34 mouse cellular contexts compared by ENCODE assay signal in genomic region chr11:58065025-58065424, GRCm38 (mm10). TPM values are rescaled to one million over a fixed set of nuclear protein-coding genes. Genes with fewer than 3 reads are reported as not detected.
"Had no signal": no experiment of that assay in that cellular context is flagged by ENCODE, and none has a peak within 500 bp of the region (broad histone marks: within the 10 kb centered on the region; RNA-seq: fewer than 3 reads in every experiment).

No protein-coding gene starts in this region.

- DNase-seq: cerebellum, adult 9-11 months; cerebellum, postnatal 25 days; cerebellum, postnatal 36 days; embryo, embryonic 11 days; forebrain, postnatal 0 days; gastrocnemius, adult 2 months; gastrocnemius, postnatal 10 days; gastrocnemius, postnatal 14 days; gastrocnemius, postnatal 25 days; gastrocnemius, postnatal 36 days; heart, adult 11 months; heart, adult 18-20 months; heart, adult 2 months had no signal

- H3K27ac ChIP-seq: embryonic facial prominence, embryonic 10.5 days; embryonic facial prominence, embryonic 12.5 days; embryonic facial prominence, embryonic 13.5 days; embryonic facial prominence, embryonic 15.5 days; forebrain, embryonic 10.5 days; forebrain, embryonic 12.5 days; forebrain, embryonic 13.5 days; forebrain, embryonic 15.5 days; gastrocnemius, adult 2 months; heart, adult 2 months had no signal

- H3K4me1 ChIP-seq: embryonic facial prominence, embryonic 12.5 days; embryonic facial prominence, embryonic 13.5 days; forebrain, embryonic 10.5 days; forebrain, embryonic 12.5 days; forebrain, embryonic 13.5 days had no signal

- H3K4me3 ChIP-seq: embryonic facial prominence, embryonic 10.5 days; embryonic facial prominence, embryonic 12.5 days; embryonic facial prominence, embryonic 13.5 days; embryonic facial prominence, embryonic 15.5 days; erythroblast, embryonic 14.5 days; forebrain, embryonic 10.5 days; forebrain, embryonic 12.5 days; forebrain, embryonic 13.5 days; forebrain, embryonic 15.5 days; gastrocnemius, adult 2 months; heart, adult 2 months had no signal

- H3K4me2 ChIP-seq: embryonic facial prominence, embryonic 12.5 days; embryonic facial prominence, embryonic 13.5 days; embryonic facial prominence, embryonic 15.5 days; forebrain, embryonic 12.5 days; forebrain, embryonic 13.5 days; forebrain, embryonic 15.5 days had no signal

- H3K9me3 ChIP-seq: embryonic facial prominence, embryonic 10.5 days; embryonic facial prominence, embryonic 12.5 days; embryonic facial prominence, embryonic 13.5 days; embryonic facial prominence, embryonic 15.5 days; forebrain, embryonic 10.5 days; forebrain, embryonic 12.5 days; forebrain, embryonic 13.5 days; forebrain, embryonic 15.5 days had no signal

- H3K27me3 ChIP-seq: embryonic facial prominence, embryonic 12.5 days; embryonic facial prominence, embryonic 13.5 days; embryonic facial prominence, embryonic 15.5 days; forebrain, embryonic 12.5 days; forebrain, embryonic 13.5 days; forebrain, embryonic 15.5 days had no signal

- H3K9ac ChIP-seq: embryonic facial prominence, embryonic 12.5 days; embryonic facial prominence, embryonic 13.5 days; embryonic facial prominence, embryonic 15.5 days; forebrain, embryonic 12.5 days; forebrain, embryonic 13.5 days; forebrain, embryonic 15.5 days; forebrain, postnatal 0 days had no signal

RNA-seq across cellular contexts. Expression of gene Gm12248, which starts 27.9 kb away (rescaled TPM):
- total RNA-seq: common myeloid progenitor, adult 5-6 weeks; forebrain, postnatal 0 days; gastrocnemius, adult 18-20 months; gastrocnemius, adult 2 months; gastrocnemius, adult 8-10 months; gastrocnemius, postnatal 10 days; gastrocnemius, postnatal 14 days; gastrocnemius, postnatal 25 days; gastrocnemius, postnatal 36 days; gastrocnemius, postnatal 4 days; heart, adult 18-20 months; heart, adult 2 months; heart, adult 8-10 months had no signal
- polyA plus RNA-seq: cortical plate, adult 2 months; embryonic facial prominence, embryonic 10.5 days; embryonic facial prominence, embryonic 11.5 days; embryonic facial prominence, embryonic 12.5 days; embryonic facial prominence, embryonic 13.5 days; embryonic facial prominence, embryonic 14.5 days; embryonic facial prominence, embryonic 15.5 days; erythroblast, embryonic 14.5 days; forebrain, embryonic 10.5 days; forebrain, embryonic 11.5 days; forebrain, embryonic 12.5 days; forebrain, embryonic 14.5 days; forebrain, embryonic 15.5 days; forebrain, embryonic 16.5 days; forebrain, postnatal 0 days; frontal cortex, adult 2 months; heart, adult 2 months had no signal
